Mouse (Mus musculus) megakaryocyte-erythroid progenitor cell, adult 5-6 weeks (primary cell): ENCODE results near the gene Zmat3. TPM values are rescaled to one million over a fixed set of nuclear protein-coding genes. Genes with fewer than 3 reads are reported as not detected.

Experiments
- ATAC-seq: replicated peaks from 2 replicates; pipeline ENCODE4 v1.8.0; 2016; ENCODE audit warnings: mild to moderate bottlenecking, inconsistent platforms; ENCODE audit not compliant: severe bottlenecking, poor library complexity, low FRiP score, low TSS enrichment
- total RNA-seq, 2 experiments: library from RNA; stranded (forward) in 1 of 2; stranded (reverse) in 1 of 2; fragments of 200-1000, 215-1000 nt in 1 of 2; fragments of >200 nt in 1 of 2; fragmentation: Nextera tagmentation in 1 of 2; gene quantifications; 2 replicates each; pipeline ENCODE4 v1.2.3; 2014 to 2017

Gene Zmat3
- total RNA-seq (2014; fragmentation: Nextera tagmentation) (7.7 and 14.9 TPM in 2 replicates), total RNA-seq (2017) (2.0 and 3.0 TPM in 2 replicates)

GRCm38 (mm10) chr3:32365546-32366245, at the start of gene Zmat3:
Zmat3 (minus strand) TSS chr3:32366014.
- ATAC-seq, result peak; percentile 89

DNA sequence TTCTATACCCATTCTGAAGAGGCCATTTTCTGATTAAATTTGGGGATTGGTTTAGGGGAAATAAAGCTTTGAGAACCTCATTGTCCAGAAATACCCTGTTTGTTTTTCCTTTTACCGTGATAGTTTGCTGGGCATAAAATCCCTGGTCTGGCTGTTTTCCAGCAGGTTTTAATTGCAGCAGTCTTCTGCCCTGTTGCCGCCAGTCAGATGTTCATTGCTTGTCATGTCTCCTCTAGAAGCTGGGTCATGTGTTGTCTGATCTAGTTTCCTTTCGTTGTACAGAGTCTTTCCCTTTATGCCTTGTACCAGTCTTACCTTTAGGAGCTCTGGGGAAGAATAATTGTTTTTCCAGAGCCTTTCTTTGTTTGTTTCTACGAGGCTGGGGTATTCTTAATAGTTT, 48.6 kb upstream of the Zmat3 start:
- ATAC-seq, result 0 out of 2 replicates have a peak, but pooled peaks have one; percentile 39

DNA sequence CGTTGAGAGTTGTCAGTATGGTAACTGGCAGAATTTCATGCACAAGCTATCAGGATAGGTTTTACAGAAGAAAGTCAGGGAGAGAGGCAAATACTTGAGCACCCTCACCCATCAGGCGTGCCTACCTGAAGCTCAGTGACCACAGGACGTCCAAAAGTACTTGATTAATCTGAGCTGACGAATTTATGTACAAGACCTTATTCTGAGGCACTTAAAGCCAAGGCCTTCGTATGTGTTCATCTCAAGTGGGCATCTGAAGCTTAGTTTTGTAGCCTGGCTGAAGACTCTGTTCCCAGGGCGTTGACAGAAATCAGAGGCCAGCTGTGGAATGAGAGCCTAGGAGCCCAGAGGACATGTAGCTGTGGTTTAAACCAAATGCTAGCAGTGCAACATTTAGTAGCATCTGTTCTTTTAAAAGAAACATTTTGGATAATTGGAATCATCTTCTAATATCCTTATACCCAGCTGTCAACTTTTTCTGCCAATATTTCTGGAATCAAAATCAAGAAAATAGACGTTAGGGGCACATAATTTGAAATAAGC, 46.8 kb upstream of the Zmat3 start:
- no peak for ATAC-seq

GRCm38 (mm10) chr3:32408811-32409273, 43.0 kb upstream of the Zmat3 start:
- no peak for ATAC-seq

GRCm38 (mm10) chr3:32406804-32407203, 41.0 kb upstream of the Zmat3 start:
- peak; percentile 66 for ATAC-seq

DNA sequence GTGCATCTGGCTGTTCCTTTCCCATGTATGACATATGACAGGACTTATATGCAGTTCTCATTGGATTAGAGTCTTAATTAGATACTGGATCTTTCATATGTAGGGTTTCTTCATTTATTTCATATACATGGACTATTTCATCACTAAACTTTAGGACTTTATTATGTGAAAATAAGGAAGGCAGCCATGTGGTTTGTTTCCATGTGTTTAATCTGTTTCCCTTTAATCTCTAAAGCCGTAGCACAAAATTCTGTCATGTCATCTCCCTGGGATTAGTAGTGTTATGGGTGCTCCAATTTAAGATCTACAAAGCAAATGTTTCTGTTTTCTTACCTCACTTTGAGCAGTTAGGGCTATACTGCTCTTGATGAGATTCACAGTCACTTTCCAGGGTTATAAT, 39.9 kb upstream of the Zmat3 start:
- ATAC-seq, result no peak

DNA sequence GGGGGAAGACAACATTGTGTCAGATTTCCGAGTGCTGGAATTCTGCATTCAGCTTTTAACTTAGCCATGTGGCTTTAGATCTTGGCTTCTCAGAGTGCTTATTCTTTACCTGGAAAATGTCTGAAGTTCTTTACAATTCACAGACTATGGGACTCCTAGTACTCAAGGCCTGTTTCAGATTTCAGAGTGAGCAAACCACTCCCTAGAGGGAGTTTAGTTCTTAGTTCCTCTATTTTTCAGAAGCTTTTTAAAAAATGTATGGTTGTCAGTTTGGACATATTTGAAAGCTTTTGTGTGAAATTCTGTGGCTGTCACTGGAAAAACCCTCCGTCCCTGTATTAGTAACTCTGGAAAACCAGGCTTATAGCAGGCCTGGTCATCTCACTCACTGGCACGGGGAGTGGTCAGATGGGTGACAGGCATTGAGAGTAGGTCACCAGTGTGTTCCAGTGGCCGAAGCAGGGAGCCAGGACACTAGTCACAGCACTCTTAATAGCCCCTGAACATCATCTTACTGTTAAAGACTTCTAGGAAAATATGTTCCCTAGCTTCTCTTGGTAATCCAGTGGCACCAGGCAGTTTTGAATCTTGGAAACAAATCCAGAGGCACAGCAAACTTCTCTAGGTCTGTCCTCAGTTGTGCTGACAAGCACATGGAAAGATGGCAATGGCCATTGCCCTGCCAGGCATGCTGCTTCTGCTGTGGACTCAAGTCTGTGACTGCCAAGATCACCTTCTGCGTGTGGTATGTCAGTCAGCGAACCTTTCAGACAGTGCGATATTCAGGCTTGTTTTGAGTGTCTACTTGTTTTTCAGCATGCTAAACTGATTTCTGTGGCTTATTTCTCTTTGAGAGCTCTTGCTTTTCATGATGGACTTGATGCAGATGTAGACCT, 37.4 kb upstream of the Zmat3 start:
- no peak for ATAC-seq

GRCm38 (mm10) chr3:32401591-32401990, 35.8 kb upstream of the Zmat3 start:
- ATAC-seq, result no peak

- no peak for ATAC-seq
These were observed 34.1 kb upstream of the Zmat3 start for GRCm38 (mm10) chr3:32399931-32400330.

DNA sequence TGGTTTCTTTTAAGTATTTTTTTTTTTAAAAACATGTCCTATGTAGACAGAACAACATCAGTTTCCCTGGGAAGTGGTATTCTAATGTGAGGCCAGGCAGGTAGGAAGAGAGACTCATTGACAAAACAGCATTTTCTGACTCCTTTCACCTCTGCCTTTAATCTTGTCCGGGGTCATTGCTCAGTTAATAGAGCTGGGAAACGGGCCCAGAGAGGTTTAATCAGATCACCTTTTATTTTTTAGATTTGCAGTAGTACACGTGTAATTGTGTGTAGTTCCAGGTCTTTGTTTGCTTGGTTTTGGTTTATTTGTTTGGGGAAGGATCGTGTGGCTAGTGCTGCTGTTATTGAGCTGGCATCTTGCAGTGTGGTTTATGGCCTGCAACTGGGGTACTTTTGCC, 33.6 kb upstream of the Zmat3 start:
- no peak for ATAC-seq

- ATAC-seq, result no peak
These were observed 32.8 kb upstream of the Zmat3 start for GRCm38 (mm10) chr3:32398623-32399022.

DNA sequence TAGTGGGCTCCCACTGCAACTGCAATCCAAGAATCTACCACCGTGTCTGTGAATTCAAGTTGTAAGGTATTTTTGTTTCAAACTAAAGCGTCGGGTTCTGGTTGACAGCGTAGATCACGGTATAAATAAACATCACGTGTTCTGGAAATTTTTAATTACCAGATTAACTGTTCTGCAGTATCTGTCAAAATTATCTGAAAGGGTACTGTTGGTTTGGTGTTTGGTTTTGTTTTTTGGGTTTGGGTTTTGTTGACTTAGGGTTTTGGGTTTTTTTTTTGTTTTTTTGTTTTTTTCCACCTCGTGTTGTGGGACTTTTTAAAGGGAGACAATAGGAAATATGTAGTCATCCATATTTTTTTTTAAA, 32.3 kb upstream of the Zmat3 start:
- ATAC-seq, result no peak

GRCm38 (mm10) chr3:32397461-32398174, 31.8 kb upstream of the Zmat3 start, which contains the start of gene Pik3ca:
Pik3ca (plus strand) TSS chr3:32397671.
- ATAC-seq, result peak; percentile 21

DNA sequence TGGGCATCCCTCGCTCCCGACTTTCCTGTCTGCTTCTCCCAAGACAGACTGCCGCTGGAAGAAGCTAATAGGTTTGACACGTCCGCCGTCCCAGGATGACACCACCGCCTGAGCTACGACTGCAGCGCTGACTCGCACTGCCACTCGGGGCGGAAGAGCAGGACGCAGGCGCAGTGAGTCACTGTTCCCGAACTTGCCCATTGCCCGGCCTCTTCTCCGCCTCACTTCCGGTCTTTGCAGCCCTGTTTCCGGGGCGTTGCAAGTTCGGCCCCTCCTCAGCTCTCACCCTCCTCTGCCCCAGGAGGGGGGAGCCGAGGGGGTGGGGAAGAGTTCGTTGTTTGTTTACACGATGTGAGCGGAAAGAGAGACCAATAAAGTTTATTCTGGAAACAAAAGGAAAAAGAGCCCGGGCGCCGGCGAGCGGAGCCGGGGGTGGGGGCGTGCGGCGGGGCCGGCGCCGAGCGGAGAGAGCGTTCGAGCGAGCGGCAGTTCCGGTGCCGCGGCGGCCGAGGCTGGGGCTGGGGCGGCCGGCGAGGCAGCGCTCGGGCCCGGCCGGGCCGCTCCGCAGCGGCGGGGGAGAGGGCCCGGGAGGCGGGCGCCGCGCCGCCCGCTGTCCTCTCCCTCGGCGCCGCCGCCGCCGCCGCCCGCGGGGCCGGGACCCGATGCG, 31.1 kb upstream of the Zmat3 start:
- peak; percentile 97 for ATAC-seq

DNA sequence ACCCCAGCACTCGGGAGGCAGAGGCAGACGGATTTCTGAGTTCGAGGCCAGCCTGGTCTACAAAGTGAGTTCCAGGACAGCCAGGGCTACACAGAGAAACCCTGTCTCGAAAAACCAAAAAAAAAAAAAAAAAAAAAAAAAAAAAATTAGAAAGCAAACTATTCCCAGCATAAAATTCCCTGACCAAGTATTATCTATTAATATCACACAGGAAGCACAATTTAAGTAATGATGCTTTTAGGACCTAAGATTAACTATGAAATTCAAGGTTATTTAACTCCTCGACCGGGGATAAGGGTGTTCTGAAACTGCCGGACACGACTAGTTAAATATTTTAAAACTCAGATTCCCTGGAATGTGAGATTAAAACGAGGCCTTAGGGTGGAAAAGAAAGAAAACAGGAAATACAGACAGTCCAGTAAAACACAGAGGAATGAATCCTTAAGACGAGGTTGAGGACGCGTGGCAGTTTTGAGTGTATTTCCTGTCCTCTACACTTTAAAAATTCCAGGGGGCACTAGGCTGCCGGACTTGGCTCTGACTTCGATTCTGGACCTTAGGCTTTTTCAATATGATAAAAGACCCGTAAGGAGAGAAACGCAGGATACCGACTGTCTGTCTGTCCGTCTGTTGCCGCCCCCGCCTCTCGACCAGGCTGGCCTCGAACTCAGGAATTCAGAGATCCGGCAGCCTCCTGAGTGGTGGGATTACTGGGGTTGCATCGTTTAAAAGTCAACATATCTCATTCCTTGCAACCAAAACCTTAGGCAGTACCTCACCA, 30.1 kb upstream of the Zmat3 start:
- peak; percentile 8; the same call in 1 of the 2 replicates for ATAC-seq

DNA sequence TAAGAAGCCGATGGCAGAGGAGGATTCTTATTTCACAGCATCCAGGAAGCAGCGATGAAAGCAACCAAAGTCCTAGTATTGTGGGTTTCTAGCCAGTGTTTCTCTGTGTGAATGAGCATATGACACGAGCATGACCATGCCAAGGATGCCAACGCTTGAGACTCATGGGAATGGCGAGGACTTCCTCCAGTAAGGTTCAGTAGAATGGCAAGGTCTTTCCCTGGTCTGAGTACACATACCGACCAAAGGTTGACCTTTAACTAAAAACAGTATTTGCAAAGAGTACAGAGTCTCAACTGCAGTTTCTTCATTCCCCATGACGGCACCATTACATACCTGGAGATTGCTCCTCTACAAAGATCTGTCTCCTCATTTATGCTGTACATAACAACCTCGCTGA, 28.2 kb upstream of the Zmat3 start:
- ATAC-seq, result no peak

DNA sequence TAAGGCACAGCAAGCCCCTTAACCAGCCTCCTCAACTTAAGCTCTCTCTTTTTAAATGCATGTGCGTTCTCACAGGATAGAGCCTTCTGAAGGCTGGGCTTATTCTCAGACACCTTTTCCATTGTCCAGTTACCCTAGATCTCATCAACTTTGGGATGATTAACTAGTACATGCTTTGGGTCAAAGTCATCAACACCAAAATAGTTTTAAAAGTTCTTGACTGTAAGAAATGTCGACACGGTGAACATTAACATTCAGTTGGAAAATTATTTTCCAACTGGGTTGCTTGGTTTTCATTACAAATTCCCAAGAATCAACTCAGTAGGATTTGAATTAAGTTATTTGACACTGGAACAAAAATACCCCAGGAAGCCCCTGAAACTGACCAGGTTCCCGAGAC, 27.0 kb upstream of the Zmat3 start:
- ATAC-seq, result no peak

- no peak for ATAC-seq
These were observed 15.7 kb upstream of the Zmat3 start for GRCm38 (mm10) chr3:32381556-32381955.
